Mouse (Mus musculus) cortical plate, adult 2 months (tissue): ENCODE results near the gene Nop58.

Experiments used
- CTCF ChIP-seq: fragments of 200-500 bp; IDR thresholded peaks from 2 replicates; pipeline ENCODE4 v1.5.1; 2011; ENCODE audit warnings: mild to moderate bottlenecking, control low read depth, low read length; ENCODE audit not compliant: insufficient read depth; ENCODE audit errors: extremely low read depth
- POLR2A ChIP-seq: fragments of 200-500 bp; IDR thresholded peaks from 2 replicates; pipeline ENCODE4 v1.6.1; 2011; ENCODE audit warnings: mild to moderate bottlenecking, low read length, control low read depth; ENCODE audit not compliant: insufficient read depth; ENCODE audit errors: extremely low read depth

DNA sequence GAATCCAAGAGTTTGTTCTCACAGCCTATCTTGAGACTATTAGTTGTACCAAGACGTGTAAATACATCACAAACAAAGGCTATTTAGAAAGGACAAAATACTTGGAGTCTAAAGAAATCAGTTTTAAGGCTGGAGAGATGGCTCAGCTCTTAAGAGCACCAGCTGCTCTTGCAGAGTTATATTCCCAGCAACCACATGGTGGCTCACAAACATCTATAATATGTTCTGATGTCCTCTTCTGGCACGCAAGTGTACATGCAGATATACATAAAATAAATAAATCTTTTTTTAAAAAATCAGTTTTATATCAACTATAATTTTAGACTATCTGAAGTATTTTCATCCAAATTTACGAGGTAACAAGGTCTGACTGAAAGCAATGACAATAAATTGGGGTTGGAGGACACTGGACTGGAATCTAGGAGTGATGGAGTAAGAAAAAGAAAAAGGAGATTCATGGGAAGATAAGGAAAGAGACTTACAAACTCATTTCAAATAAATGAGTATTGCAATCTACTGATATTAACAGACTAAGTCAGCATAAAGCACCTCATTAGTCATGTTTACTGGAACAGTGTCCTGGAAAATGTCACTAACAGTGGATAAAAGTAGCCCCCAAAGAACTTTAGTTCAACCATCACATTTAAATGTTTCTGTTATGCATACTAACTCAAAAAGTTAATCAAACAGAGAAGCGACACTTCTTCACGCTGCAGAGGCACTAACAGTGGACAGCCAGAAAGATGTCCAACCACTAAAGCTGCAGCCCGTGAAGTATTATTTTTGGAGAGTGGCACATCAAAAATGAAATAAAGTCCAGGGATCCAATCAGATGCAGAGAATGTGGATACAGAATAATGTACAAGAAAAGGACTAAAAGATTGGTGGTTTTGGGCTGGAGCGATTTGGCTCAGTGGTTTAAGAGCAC lies 28.3 kb upstream of the Nop58 start:
- TF ChIP-seq CTCF: no peak
- TF ChIP-seq POLR2A: no peak
